Mouse (Mus musculus): ENCODE measurements at regions not wholly inside any gene's neighbourhood (a gene's known extent, or its start where the extent isn't known, plus 50 kb on each side); places are given as distances from the start of the nearest gene placed in this dataset.

DNA sequence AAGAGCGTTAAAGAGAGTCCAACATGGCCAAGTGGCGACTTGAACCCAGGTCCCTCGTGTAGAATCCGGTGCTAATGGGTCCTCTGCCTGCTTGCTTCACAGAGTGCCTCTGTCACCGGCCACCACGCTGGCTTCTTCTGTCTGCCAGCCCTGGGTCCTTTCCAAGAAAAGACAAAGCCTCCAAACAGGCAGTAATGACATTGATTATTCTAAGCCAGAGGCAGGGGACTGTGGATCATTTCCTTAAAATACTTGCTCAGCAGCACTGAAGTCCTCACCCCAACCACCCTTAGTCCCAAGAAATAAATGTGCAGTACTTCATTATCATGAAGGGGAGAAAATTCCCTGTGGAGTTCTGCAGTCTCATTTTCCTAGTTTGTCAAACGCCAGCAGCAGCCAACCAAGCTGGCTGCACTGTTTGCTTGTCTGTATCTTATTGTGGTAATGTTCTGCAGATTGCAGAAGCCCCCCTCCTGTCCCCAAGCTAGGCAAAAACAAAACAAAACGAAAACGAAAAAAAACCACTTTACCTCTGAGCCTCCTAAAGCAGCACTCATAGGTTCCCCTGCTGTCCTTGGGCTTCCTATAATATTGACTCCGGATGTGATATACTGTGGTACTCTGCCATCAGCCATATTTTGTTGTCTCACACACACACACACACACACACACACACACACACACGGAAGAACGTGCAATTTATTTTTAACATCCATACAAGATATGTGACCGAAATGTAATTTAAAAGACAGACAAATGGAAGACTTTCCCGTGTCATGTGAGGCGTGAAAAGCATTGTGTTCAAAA lies 80.4 kb upstream of the Gnao1 start:
- TF ChIP-seq POLR2A (IDR thresholded peaks at IDR 0.05; ENCODE audit: borderline replicate concordance, control insufficient read depth, low read depth, low read length) (no peak), CTCF (IDR thresholded peaks at IDR 0.05; ENCODE audit: control insufficient read depth, insufficient read depth, low read length) (no peak)
